Comparison of ENCODE assay signal across 23 mouse cellular contexts in the genomic region with DNA sequence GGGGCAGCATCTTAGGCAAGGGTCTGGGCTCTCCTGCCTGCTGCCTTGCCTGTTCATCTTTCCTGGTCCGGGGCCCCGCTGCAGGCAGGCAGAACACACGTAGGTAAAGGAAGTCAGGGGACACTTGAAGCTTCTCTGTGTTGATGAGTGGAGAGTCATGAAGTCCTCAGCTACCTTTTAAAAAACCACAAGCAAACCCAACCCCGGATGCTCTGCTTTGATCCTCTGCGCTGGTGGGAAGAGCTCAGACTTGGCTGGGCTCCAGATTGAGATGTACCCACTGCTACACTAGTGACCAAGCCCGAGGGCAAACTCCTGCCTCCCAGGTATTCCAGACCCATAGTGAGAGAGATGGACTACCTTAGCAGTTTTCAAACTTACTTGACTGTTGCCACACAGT. TPM values are rescaled to one million over a fixed set of nuclear protein-coding genes. Genes with fewer than 3 reads are reported as not detected.
A peak's percentile ranks its signal among the peaks of the same experiment; 100 is the strongest.
DNase-seq lines count a peak whose midpoint lies in the region; ATAC-seq and TF ChIP-seq lines count a peak whose summit lies in the region.
"Had no signal": no experiment of that assay in that cellular context is flagged by ENCODE, and none has a peak within 500 bp of the region (broad histone marks: within the 10 kb centered on the region; RNA-seq: fewer than 3 reads in every experiment).

No protein-coding gene starts in this region.

- TF ChIP-seq EP300 in stomach, postnatal 0 days (optimal IDR thresholded peaks at IDR 0.05) = no peak

- H3K27ac ChIP-seq in stomach, postnatal 0 days (replicated peaks) = no peak overlapping the region
- H3K27ac ChIP-seq: embryonic facial prominence, embryonic 13.5 days; forebrain, embryonic 13.5 days; heart, embryonic 13.5 days; hindbrain, embryonic 12.5 days; intestine, embryonic 15.5 days had no signal

- no peak overlapping the region for H3K9ac ChIP-seq in stomach, postnatal 0 days (ENCODE audit: low read length)
- H3K9ac ChIP-seq: embryonic facial prominence, embryonic 13.5 days; forebrain, embryonic 13.5 days; forebrain, postnatal 0 days; heart, embryonic 13.5 days; hindbrain, embryonic 12.5 days; intestine, embryonic 15.5 days had no signal

- no peak overlapping the region for H3K4me2 ChIP-seq in stomach, postnatal 0 days (replicated peaks; ENCODE audit: low read depth)
- H3K4me2 ChIP-seq: embryonic facial prominence, embryonic 13.5 days; forebrain, embryonic 13.5 days; heart, embryonic 13.5 days; hindbrain, embryonic 12.5 days; intestine, embryonic 15.5 days had no signal

- H3K4me3 ChIP-seq in stomach, postnatal 0 days (ENCODE audit: low read depth, low read length) = no peak overlapping the region
- H3K4me3 ChIP-seq: embryonic facial prominence, embryonic 13.5 days; forebrain, embryonic 13.5 days; heart, embryonic 13.5 days; hindbrain, embryonic 12.5 days; intestine, embryonic 15.5 days had no signal

- 88% methylated on average over 6 of the region's 6 CpGs for WGBS in stomach, postnatal 0 days

- peaks cover 25% of the 10 kb centered on the region for H3K36me3 ChIP-seq in stomach, postnatal 0 days (ENCODE audit: control insufficient read depth, insufficient read depth, low read length)

- no peaks in the 10 kb centered on the region for H3K9me3 ChIP-seq in stomach, postnatal 0 days (ENCODE audit: control insufficient read depth, low read length)
- H3K9me3 ChIP-seq: embryonic facial prominence, embryonic 13.5 days; forebrain, embryonic 13.5 days; heart, embryonic 13.5 days; hindbrain, embryonic 12.5 days; intestine, embryonic 15.5 days had no signal

- peak; percentile 41 for DNase-seq in thymus, postnatal 0 days (ENCODE audit: low spot score)
- DNase-seq in thymus, postnatal 25 days = no peak
- peak; percentile 80 for DNase-seq in T-cell, adult 2 months (ENCODE audit: low spot score)
- DNase-seq in embryo, embryonic 11 days = no peak
- no peak for DNase-seq in stomach, postnatal 0 days (ENCODE audit: low spot score)
- DNase-seq in gastrocnemius, postnatal 4 days (ENCODE audit: low spot score in 2 of 2) = no peak
- DNase-seq: adrenal gland, postnatal 10 days; cerebellum, adult 11 months; cerebellum, adult 8-10 months; cerebellum, postnatal 14 days; forebrain, postnatal 0 days; gastrocnemius, postnatal 14 days; heart, adult 11 months; heart, postnatal 4 days had no signal

- peak; percentile 33 for ATAC-seq in megakaryocyte, adult 5-6 weeks (ENCODE audit: poor library complexity, severe bottlenecking)
- no peak for ATAC-seq in stomach, postnatal 0 days (ENCODE audit: low FRiP score, low TSS enrichment)
- ATAC-seq: forebrain, embryonic 13.5 days; forebrain, postnatal 0 days; hindbrain, embryonic 16.5 days; intestine, embryonic 15.5 days; Patski had no signal

- H3K27me3 ChIP-seq in stomach, postnatal 0 days (ENCODE audit: control insufficient read depth, insufficient read depth, low read length) = no peaks in the 10 kb centered on the region
- H3K27me3 ChIP-seq: CH12.LX; embryonic facial prominence, embryonic 13.5 days; forebrain, embryonic 13.5 days; heart, embryonic 13.5 days; hindbrain, embryonic 12.5 days; intestine, embryonic 15.5 days; Patski had no signal

- TF ChIP-seq CTCF in stomach, postnatal 0 days (IDR thresholded peaks at IDR 0.05; ENCODE audit: low read depth) = no peak

- no peaks in the 10 kb centered on the region for H3K4me1 ChIP-seq in stomach, postnatal 0 days (replicated peaks; ENCODE audit: control insufficient read depth, insufficient read depth)
- H3K4me1 ChIP-seq: hindbrain, embryonic 12.5 days had no signal

RNA-seq across cellular contexts. Expression of gene Eid3, which starts 20.9 kb away (rescaled TPM):
- polyA plus RNA-seq in thymus, postnatal 0 days (2015; fragmentation: Nextera tagmentation; extraction: Ambion mirVana) = 0.19 and 0.27 TPM in 2 replicates
- total RNA-seq in megakaryocyte, adult 5-6 weeks (2015) = 0.25 and 2.7 TPM in 2 replicates
- 1.8 and 3.6 TPM in 2 replicates for total RNA-seq in megakaryocyte, adult 5-6 weeks (2017)
- 0.36 and 0.38 TPM in 2 replicates for polyA plus RNA-seq in stomach, postnatal 0 days (2015; fragmentation: Nextera tagmentation; extraction: Ambion mirVana)
- total RNA-seq in gastrocnemius, postnatal 4 days (2021) = 1 to 10 TPM; 1.8 to 2.1 TPM

RNA-seq across cellular contexts. Expression of gene Txnrd1, which starts 53.6 kb away (rescaled TPM):
- 58.5 and 61.6 TPM in 2 replicates for polyA plus RNA-seq in thymus, postnatal 0 days (2015; fragmentation: Nextera tagmentation; extraction: Ambion mirVana)
- 26.2 and 29.6 TPM in 2 replicates for total RNA-seq in megakaryocyte, adult 5-6 weeks (2015)
- 59.5 and 73.9 TPM in 2 replicates for total RNA-seq in megakaryocyte, adult 5-6 weeks (2017)
- 61.9 TPM in 2 replicates for polyA plus RNA-seq in stomach, postnatal 0 days (2015; fragmentation: Nextera tagmentation; extraction: Ambion mirVana)
- total RNA-seq in gastrocnemius, postnatal 4 days (2021) = 10 to 100 TPM; 42.2 to 43.2 TPM

Comparison
In these comparisons a context has a peak if more than half of its experiments do, and no peak if none do; other contexts are left out.
1. DNase-seq: peak in thymus, postnatal 0 days (single experiment) and T-cell, adult 2 months (single experiment); none in thymus, postnatal 25 days (single experiment), embryo, embryonic 11 days (single experiment), stomach, postnatal 0 days (single experiment) and gastrocnemius, postnatal 4 days (0 of 2).